ENCODE assay signal across 18 mouse cellular contexts in the genomic region with DNA sequence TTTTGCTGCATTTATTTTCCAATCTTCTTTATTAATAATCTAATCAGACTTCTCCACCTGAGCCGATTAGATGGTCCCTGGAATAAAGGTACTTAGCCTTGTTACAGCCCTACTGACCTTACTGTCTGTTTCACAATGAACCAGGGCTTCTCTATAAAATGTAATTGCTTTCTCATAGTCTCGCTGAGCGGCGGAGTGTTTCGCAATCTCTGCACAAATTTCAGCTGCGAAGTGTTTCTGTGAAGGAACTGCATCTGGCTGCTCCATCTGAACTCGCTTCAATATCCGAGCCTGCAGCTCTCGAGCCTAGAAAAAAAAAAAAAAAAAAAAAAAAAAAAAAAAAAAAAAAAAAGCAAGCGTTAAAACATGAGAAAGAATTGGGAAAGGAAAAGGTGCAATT. TPM values are rescaled to one million over a fixed set of nuclear protein-coding genes. Genes with fewer than 3 reads are reported as not detected.
DNase-seq lines count a peak whose midpoint lies in the region; ATAC-seq and TF ChIP-seq lines count a peak whose summit lies in the region.
"Had no signal": no experiment of that assay in that cellular context is flagged by ENCODE, and none has a peak within 500 bp of the region (broad histone marks: within the 10 kb centered on the region; RNA-seq: fewer than 3 reads in every experiment).

No protein-coding gene starts in this region.

- DNase-seq in layer of hippocampus, adult 18-20 months (ENCODE audit: low spot score in 2 of 2): peak; percentile 21 to 51
- no peak for DNase-seq in layer of hippocampus, postnatal 36 days
- DNase-seq in brain, adult 2 months (ENCODE audit: low read depth, low spot score): peak; percentile 46
- no peak for DNase-seq in cerebellum, adult 2 months
- DNase-seq in gastrocnemius, postnatal 4 days (ENCODE audit: low spot score in 2 of 2): no peak
- DNase-seq: adrenal gland, adult 8-10 months; cerebellum, postnatal 10 days; heart, adult 2 months; kidney, adult 2 months; kidney, postnatal 10 days; thymus, postnatal 4 days had no signal

- H3K4me3 ChIP-seq in lung, embryonic 15.5 days: no peak overlapping the region
- no peak overlapping the region for H3K4me3 ChIP-seq in cerebellum, adult 2 months (replicated peaks; ENCODE audit: insufficient read depth, low read depth, low read length)
- H3K4me3 ChIP-seq: heart, adult 2 months; midbrain, embryonic 15.5 days; myocyte; neural tube, embryonic 15.5 days had no signal

- peak; percentile 67; the same call in 1 of the 2 replicates for ATAC-seq in lung, embryonic 15.5 days (ENCODE audit: borderline replicate concordance, extremely low read depth, low FRiP score, low TSS enrichment)
- peak; percentile 80 for ATAC-seq in megakaryocyte, adult 5-6 weeks (ENCODE audit: poor library complexity, severe bottlenecking)
- ATAC-seq: hindbrain, postnatal 0 days; midbrain, embryonic 15.5 days had no signal

- H3K9me3 ChIP-seq in lung, embryonic 15.5 days: no peaks in the 10 kb centered on the region
- H3K9me3 ChIP-seq: midbrain, embryonic 15.5 days; neural tube, embryonic 15.5 days had no signal

- TF ChIP-seq CTCF in cerebellum, adult 2 months (IDR thresholded peaks at IDR 0.05; ENCODE audit: borderline replicate concordance, insufficient read depth, low read depth, low read length): no peak

- 49% methylated on average over 10 of the region's 10 CpGs for WGBS in lung, embryonic 15.5 days
- WGBS in cerebellum, adult 2 months: 92% methylated on average over 10 of the region's 10 CpGs

- H3K4me1 ChIP-seq in lung, embryonic 15.5 days: no peaks in the 10 kb centered on the region
- no peaks in the 10 kb centered on the region for H3K4me1 ChIP-seq in cerebellum, adult 2 months (ENCODE audit: control insufficient read depth, insufficient read depth, low read length)
- H3K4me1 ChIP-seq: midbrain, embryonic 15.5 days; neural tube, embryonic 15.5 days had no signal

- TF ChIP-seq POLR2A in cerebellum, adult 2 months (IDR thresholded peaks at IDR 0.05; ENCODE audit: borderline replicate concordance, insufficient read depth, low read length): no peak

- peaks cover 26% of the 10 kb centered on the region for H3K36me3 ChIP-seq in lung, embryonic 15.5 days

- H3K27ac ChIP-seq in lung, embryonic 15.5 days: no peak overlapping the region
- H3K27ac ChIP-seq in cerebellum, adult 2 months (ENCODE audit: insufficient read depth, low read length): no peak overlapping the region
- H3K27ac ChIP-seq: heart, adult 2 months; hindbrain, postnatal 0 days; liver, embryonic 14.5 days; midbrain, embryonic 15.5 days; neural tube, embryonic 15.5 days had no signal

- H3K27me3 ChIP-seq in lung, embryonic 15.5 days: no peaks in the 10 kb centered on the region
- H3K27me3 ChIP-seq in cerebellum, adult 2 months (ENCODE audit: control insufficient read depth, insufficient read depth, low read length): no peaks in the 10 kb centered on the region
- H3K27me3 ChIP-seq: midbrain, embryonic 15.5 days; neural tube, embryonic 15.5 days had no signal

- H3K4me2 ChIP-seq in lung, embryonic 15.5 days: no peak overlapping the region
- H3K4me2 ChIP-seq: midbrain, embryonic 15.5 days; neural tube, embryonic 15.5 days had no signal

- H3K9ac ChIP-seq in lung, embryonic 15.5 days: no peak overlapping the region
- H3K9ac ChIP-seq: liver, embryonic 14.5 days; midbrain, embryonic 15.5 days; neural tube, embryonic 15.5 days had no signal

RNA-seq across cellular contexts. Expression of gene Ttc21b, which starts 46.5 kb away (rescaled TPM):
- 10 to 100 TPM; 10.9 to 12.0 TPM for total RNA-seq in layer of hippocampus, adult 18-20 months (2021)
- total RNA-seq in layer of hippocampus, postnatal 36 days (2021): 10 to 100 TPM; 10.9 to 12.9 TPM
- 12.6 and 13.3 TPM in 2 replicates for polyA plus RNA-seq in lung, embryonic 15.5 days (2015; fragmentation: Nextera tagmentation; extraction: Ambion mirVana)
- 1.5 and 2.2 TPM in 2 replicates for total RNA-seq in megakaryocyte, adult 5-6 weeks (2015)
- total RNA-seq in megakaryocyte, adult 5-6 weeks (2017): 2.3 and 3.2 TPM in 2 replicates
- 12.0 and 13.5 TPM in 2 replicates for polyA plus RNA-seq in cerebellum, adult 2 months (2012; rRNA removed)
- 1 to 10 TPM; 4.8 to 5.0 TPM for total RNA-seq in gastrocnemius, postnatal 4 days (2021)

Comparison
In these comparisons a context has a peak if more than half of its experiments do, and no peak if none do; other contexts are left out.
1. DNase-seq: peak in layer of hippocampus, adult 18-20 months (2 of 2) and brain, adult 2 months (single experiment); none in layer of hippocampus, postnatal 36 days (0 of 2), cerebellum, adult 2 months (0 of 2) and gastrocnemius, postnatal 4 days (0 of 2).